Mouse (Mus musculus) midbrain, embryonic 13.5 days (tissue): Measurements from ENCODE around the gene Itgb3. TPM values are rescaled to one million over a fixed set of nuclear protein-coding genes. Genes with fewer than 3 reads are reported as not detected.
A peak's percentile ranks its signal among the peaks of the same experiment; 100 is the strongest.

Experiments used
- ATAC-seq: fragments of 200-750 bp; cut with Nextera tagmentation; 2 replicates; pipeline ENCODE4 v1.8.0; 2017; ENCODE audit warnings: mild to moderate bottlenecking, moderate TSS enrichment, moderate library complexity
- H3K27ac ChIP-seq: fragments of 300-500 bp; sonication (generic); 2 replicates; pipeline ENCODE4 v1.5.1; 2015; ENCODE audit warnings: inconsistent platforms, mild to moderate bottlenecking, moderate library complexity
- H3K27me3 ChIP-seq: fragments of 300-500 bp; sonication (generic); 2 replicates; pipeline ENCODE4 v1.6.1; 2015; ENCODE audit warnings: mild to moderate bottlenecking, inconsistent platforms
- H3K36me3 ChIP-seq: fragments of 300-500 bp; sonication (generic); 2 replicates; pipeline ENCODE4 v1.6.1; 2015; ENCODE audit warnings: mild to moderate bottlenecking, inconsistent platforms
- H3K4me1 ChIP-seq: fragments of 300-500 bp; sonication (generic); replicated peaks from 2 replicates; pipeline ENCODE4 v1.6.1; 2015; ENCODE audit warnings: inconsistent platforms
- H3K4me2 ChIP-seq: fragments of 300-500 bp; sonication (generic); replicated peaks from 2 replicates; pipeline ENCODE4 v1.6.1; 2015; ENCODE audit warnings: moderate library complexity, mild to moderate bottlenecking, inconsistent platforms
- H3K4me3 ChIP-seq: fragments of 300-500 bp; sonication (generic); replicated peaks from 2 replicates; pipeline ENCODE4 v1.5.1; 2015; ENCODE audit warnings: mild to moderate bottlenecking, inconsistent platforms
- H3K9ac ChIP-seq: fragments of 300-500 bp; sonication (generic); replicated peaks from 2 replicates; pipeline ENCODE4 v1.6.1; 2015; ENCODE audit warnings: mild to moderate bottlenecking, inconsistent platforms
- H3K9me3 ChIP-seq: fragments of 300-500 bp; sonication (generic); 2 replicates; pipeline ENCODE4 v1.6.1; 2016; ENCODE audit warnings: mild to moderate bottlenecking, inconsistent platforms
- WGBS: fragments of 180-500 bp; shearing (Covaris S2); methylation state at CpG from one replicate; pipeline ENCODE4 v1.1.7; 2015; 5-methylcytosine and 5-hydroxymethylcytosine counted together
- polyA plus RNA-seq: library from polyadenylated mRNA; unstranded; fragments of >200 nt; fragmentation: Nextera tagmentation; extraction: Ambion mirVana; gene quantifications from 2 replicates; pipeline ENCODE4 v1.2.1, GENCODE M21; 2015

The Itgb3 gene
- polyA plus RNA-seq, 1 experiment from 2014 or later: 0.98 TPM

- Histone ChIP-seq H3K4me1 (no peaks in the 10 kb centered on the region), H3K36me3 (no peaks in the 10 kb centered on the region), H3K27me3 (no peaks in the 10 kb centered on the region), H3K27ac (no peak overlapping the region), H3K9ac (no peak overlapping the region), H3K4me2 (no peak overlapping the region), H3K4me3 (no peak overlapping the region), H3K9me3 (0 out of 2 replicates have a peak, but pooled peaks cover 7% of the 10 kb centered on the region)
- ATAC-seq: no peak
- 97% methylated on average over 9 of the region's 9 CpGs for WGBS
Measured at GRCm38 (mm10) chr11:104587904-104588303, 19.9 kb upstream of the Itgb3 start.

GRCm38 (mm10) chr11:104588513-104588912 lies 19.3 kb upstream of the Itgb3 start:
- H3K27me3 ChIP-seq: no peaks in the 10 kb centered on the region
- 94% methylated on average over 2 of the region's 2 CpGs for WGBS
- H3K4me2 ChIP-seq: no peak overlapping the region
- H3K27ac ChIP-seq: no peak overlapping the region
- H3K9ac ChIP-seq: no peak overlapping the region
- ATAC-seq: no peak
- no peaks in the 10 kb centered on the region for H3K4me1 ChIP-seq
- H3K4me3 ChIP-seq: no peak overlapping the region
- H3K36me3 ChIP-seq: no peaks in the 10 kb centered on the region
- 0 out of 2 replicates have a peak, but pooled peaks cover 7% of the 10 kb centered on the region for H3K9me3 ChIP-seq

GRCm38 (mm10) chr11:104589570-104589969 lies 18.2 kb upstream of the Itgb3 start:
- H3K9ac ChIP-seq: no peak overlapping the region
- no peaks in the 10 kb centered on the region for H3K4me1 ChIP-seq
- H3K4me2 ChIP-seq: no peak overlapping the region
- no peaks in the 10 kb centered on the region for H3K27me3 ChIP-seq
- H3K9me3 ChIP-seq: 0 out of 2 replicates have a peak, but pooled peaks cover 7% of the 10 kb centered on the region
- H3K36me3 ChIP-seq: no peaks in the 10 kb centered on the region
- H3K27ac ChIP-seq: no peak overlapping the region
- ATAC-seq: no peak
- 72% methylated on average over 1 of the region's 1 CpGs for WGBS
- H3K4me3 ChIP-seq: no peak overlapping the region

GRCm38 (mm10) chr11:104590148-104590547 lies 17.7 kb upstream of the Itgb3 start:
- H3K4me3 ChIP-seq: no peak overlapping the region
- no peaks in the 10 kb centered on the region for H3K27me3 ChIP-seq
- no peaks in the 10 kb centered on the region for H3K36me3 ChIP-seq
- H3K9me3 ChIP-seq: 0 out of 2 replicates have a peak, but pooled peaks cover 7% of the 10 kb centered on the region
- no peak overlapping the region for H3K9ac ChIP-seq
- 6% methylated on average over 8 of the region's 8 CpGs for WGBS
- H3K27ac ChIP-seq: no peak overlapping the region
- ATAC-seq: peak; percentile 82
- H3K4me2 ChIP-seq: no peak overlapping the region
- H3K4me1 ChIP-seq: no peaks in the 10 kb centered on the region

GRCm38 (mm10) chr11:104592066-104592835 lies 15.5 kb upstream of the Itgb3 start:
- Histone ChIP-seq H3K4me3 (no peak overlapping the region), H3K4me1 (no peaks in the 10 kb centered on the region), H3K9ac (no peak overlapping the region), H3K9me3 (0 out of 2 replicates have a peak, but pooled peaks cover 7% of the 10 kb centered on the region), H3K4me2 (no peak overlapping the region), H3K36me3 (no peaks in the 10 kb centered on the region), H3K27ac (no peak overlapping the region), H3K27me3 (no peaks in the 10 kb centered on the region)
- ATAC-seq: no peak
- WGBS: 83% methylated on average over 13 of the region's 13 CpGs

- no peak overlapping the region for H3K4me3 ChIP-seq
- H3K4me2 ChIP-seq: no peak overlapping the region
- no peak overlapping the region for H3K27ac ChIP-seq
- no peaks in the 10 kb centered on the region for H3K36me3 ChIP-seq
- no peak for ATAC-seq
- 82% methylated on average over 10 of the region's 10 CpGs for WGBS
- H3K9ac ChIP-seq: no peak overlapping the region
- H3K9me3 ChIP-seq: no peaks in the 10 kb centered on the region
- no peaks in the 10 kb centered on the region for H3K27me3 ChIP-seq
- H3K4me1 ChIP-seq: no peaks in the 10 kb centered on the region
Measured at GRCm38 (mm10) chr11:104596365-104596764, 11.4 kb upstream of the Itgb3 start.

GRCm38 (mm10) chr11:104599265-104599945 lies 8.4 kb upstream of the Itgb3 start:
- 84% methylated on average over 13 of the region's 13 CpGs for WGBS
- ATAC-seq: no peak
- H3K27me3 ChIP-seq: no peaks in the 10 kb centered on the region
- no peak overlapping the region for H3K9ac ChIP-seq
- no peak overlapping the region for H3K4me3 ChIP-seq
- no peak overlapping the region for H3K27ac ChIP-seq
- no peaks in the 10 kb centered on the region for H3K36me3 ChIP-seq
- H3K4me2 ChIP-seq: no peak overlapping the region
- H3K9me3 ChIP-seq: no peaks in the 10 kb centered on the region
- H3K4me1 ChIP-seq: no peaks in the 10 kb centered on the region

GRCm38 (mm10) chr11:104600675-104601074 lies 7.1 kb upstream of the Itgb3 start:
- ATAC-seq: no peak
- Histone ChIP-seq H3K4me3 (no peak overlapping the region), H3K9me3 (no peaks in the 10 kb centered on the region), H3K4me1 (no peaks in the 10 kb centered on the region), H3K27ac (no peak overlapping the region), H3K4me2 (no peak overlapping the region), H3K27me3 (no peaks in the 10 kb centered on the region), H3K9ac (no peak overlapping the region), H3K36me3 (no peaks in the 10 kb centered on the region)
- WGBS: 59% methylated on average over 4 of the region's 4 CpGs

- no peak for ATAC-seq
- H3K4me1 ChIP-seq: peaks cover 10% of the 10 kb centered on the region; the same call in 1 of the 2 replicates
- no peaks in the 10 kb centered on the region for H3K36me3 ChIP-seq
- peaks cover 22% of the 10 kb centered on the region for H3K27me3 ChIP-seq
- no peak overlapping the region for H3K4me2 ChIP-seq
- no peak overlapping the region for H3K4me3 ChIP-seq
- 52% methylated on average over 6 of the region's 6 CpGs for WGBS
- H3K9ac ChIP-seq: no peak overlapping the region
- H3K27ac ChIP-seq: no peak overlapping the region
- H3K9me3 ChIP-seq: no peaks in the 10 kb centered on the region
Measured at GRCm38 (mm10) chr11:104604192-104604591, 3.6 kb upstream of the Itgb3 start.

- H3K4me1 ChIP-seq: peaks cover 10% of the 10 kb centered on the region; the same call in 1 of the 2 replicates
- H3K27me3 ChIP-seq: peaks cover 43% of the 10 kb centered on the region
- H3K27ac ChIP-seq: no peak overlapping the region
- peak overlapping the region; percentile 53 for H3K4me3 ChIP-seq
- no peaks in the 10 kb centered on the region for H3K36me3 ChIP-seq
- H3K9ac ChIP-seq: peak overlapping the region; percentile 67
- ATAC-seq: peak; percentile 74; the same call in 1 of the 2 replicates
- WGBS: 2% methylated on average over 21 of the region's 23 CpGs
- no peaks in the 10 kb centered on the region for H3K9me3 ChIP-seq
- H3K4me2 ChIP-seq: peak overlapping the region; percentile 78
Measured at GRCm38 (mm10) chr11:104608249-104608920, 585 bp downstream of the Itgb3 start.

GRCm38 (mm10) chr11:104609033-104609684 lies 1.4 kb downstream of the Itgb3 start:
- Histone ChIP-seq H3K4me1 (peaks cover 10% of the 10 kb centered on the region; the same call in 1 of the 2 replicates), H3K27me3 (peaks cover 43% of the 10 kb centered on the region), H3K27ac (no peak overlapping the region), H3K9ac (no peak overlapping the region), H3K4me2 (0 out of 2 replicates have a peak overlapping the region, but pooled peaks have one; percentile 78), H3K36me3 (no peaks in the 10 kb centered on the region), H3K4me3 (no peak overlapping the region), H3K9me3 (no peaks in the 10 kb centered on the region)
- no peak for ATAC-seq
- WGBS: 70% methylated on average over 6 of the region's 6 CpGs
